Mouse (Mus musculus) thymus, adult 18-20 months (tissue): ENCODE measurements around the gene Ndufb5.
A peak's percentile ranks its signal among the peaks of the same experiment; 100 is the strongest.
"Not testable (repeated sequence)": the region's sequence is repeated elsewhere in the genome, so short reads cannot be mapped to it uniquely, and the experiment has no call there.

Experiments
- DNase-seq, 2 experiments: peaks; one replicate each; pipeline ENCODE4 v3.0.0; 2022; ENCODE audit warnings: mixed read lengths in 2 of 2

Ndufb5 gene

GRCm38 (mm10) chr3:32736244-32737171 lies at the start of gene Ndufb5:
Gene Ndufb5 (plus strand): TSS chr3:32736990.
- peak; percentile 96 to 97 for DNase-seq

DNA sequence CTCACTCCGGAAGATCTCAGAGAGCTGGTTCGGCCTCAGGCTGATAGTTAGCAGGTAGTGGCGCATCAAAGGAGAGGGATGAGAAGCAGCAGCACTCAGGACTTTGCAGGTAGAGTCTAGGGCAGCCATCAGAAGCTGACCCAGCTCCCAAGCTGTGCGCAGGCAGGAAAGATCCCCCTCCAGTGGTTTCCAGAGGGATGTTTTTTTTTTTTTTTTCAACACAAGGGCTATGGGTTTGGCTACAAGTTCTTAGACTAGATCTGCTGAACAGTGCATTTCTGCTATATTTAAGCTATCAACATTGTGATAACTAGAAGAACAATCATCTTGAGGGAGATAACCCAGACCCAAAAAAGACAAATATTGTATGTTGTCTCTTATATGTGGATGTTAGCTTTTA lies 49.6 kb upstream of the Ndufb5 start:
- no peak for DNase-seq

GRCm38 (mm10) chr3:32689567-32689999 lies 47.2 kb upstream of the Ndufb5 start:
- DNase-seq: no peak

DNA sequence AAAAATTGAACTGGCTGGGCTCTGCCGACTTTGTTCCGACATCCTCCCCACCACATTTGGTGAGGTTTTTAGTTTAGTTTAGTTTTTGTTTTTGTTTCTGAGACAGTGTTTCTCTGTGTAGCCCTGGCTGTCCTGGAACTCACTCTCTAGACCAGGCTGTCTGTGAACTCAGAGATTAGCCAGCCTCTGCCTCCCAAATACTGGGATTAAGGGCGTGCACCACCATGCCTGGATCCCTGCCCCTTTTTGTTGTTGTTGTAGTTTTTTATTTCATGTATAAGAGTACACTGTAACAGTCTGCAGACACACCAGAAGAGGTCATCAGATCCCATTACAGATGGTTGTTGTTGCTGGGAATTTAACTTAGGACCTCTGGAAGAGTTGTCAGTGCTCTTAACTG lies 46.8 kb upstream of the Ndufb5 start:
- no peak for DNase-seq

DNA sequence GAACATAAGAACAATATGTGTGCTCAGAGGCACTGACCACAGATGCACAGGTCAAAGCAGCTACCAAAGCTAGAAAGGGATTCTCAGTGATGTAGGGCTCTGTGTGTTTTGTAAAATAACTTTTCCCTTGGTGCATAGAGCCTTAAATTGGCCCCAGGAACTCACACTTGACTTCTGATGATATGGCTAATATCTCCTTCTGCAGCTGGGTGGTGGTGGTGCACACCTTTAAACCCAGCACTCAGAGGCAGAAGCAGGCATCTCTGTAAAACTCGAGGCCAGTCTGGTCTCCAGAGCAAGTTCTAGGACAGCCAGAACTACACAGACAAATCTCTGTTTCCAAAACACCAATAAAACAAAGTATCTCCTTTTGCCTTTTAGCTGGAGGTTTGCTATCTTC lies 45.9 kb upstream of the Ndufb5 start:
- no peak for DNase-seq

DNA sequence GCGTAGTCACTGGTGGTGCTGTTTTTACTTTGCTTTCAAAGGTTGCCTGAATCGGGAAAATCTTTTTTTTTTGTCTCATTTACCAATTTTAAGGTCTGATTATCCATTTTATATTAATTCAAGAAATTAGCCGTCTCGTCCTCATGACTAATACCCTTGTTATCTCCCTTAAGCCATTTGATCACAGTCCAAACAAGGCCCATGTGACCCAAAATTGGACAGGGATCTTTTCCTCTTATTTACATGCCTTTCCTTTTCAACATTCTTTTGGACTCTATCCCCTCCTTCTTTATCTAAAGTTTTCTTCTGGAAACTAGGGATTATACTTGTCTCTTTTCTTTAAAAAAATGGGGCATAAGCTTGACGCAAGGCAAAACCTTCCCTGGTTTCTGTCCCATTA lies 44.9 kb upstream of the Ndufb5 start:
- no peak for DNase-seq

DNA sequence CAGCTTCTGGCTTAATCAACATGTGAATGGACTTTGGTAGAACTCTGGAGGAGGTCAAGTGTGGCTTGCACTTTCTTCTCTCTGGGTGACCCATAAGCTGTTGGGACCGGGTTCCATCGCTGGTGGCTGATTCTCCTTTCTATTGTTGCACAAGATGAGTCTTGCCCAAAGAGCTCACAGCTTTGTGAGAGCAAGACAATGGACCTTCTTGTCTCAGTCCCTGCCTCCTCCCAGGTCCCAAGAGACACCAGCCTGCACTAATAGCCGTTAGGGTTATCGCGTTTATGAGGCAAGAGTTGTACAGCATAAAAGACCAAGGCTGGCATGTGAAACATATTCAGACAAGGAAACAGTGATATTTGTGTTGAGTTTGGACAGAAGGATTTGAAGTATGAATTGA lies 42.6 kb upstream of the Ndufb5 start:
- no peak for DNase-seq

DNA sequence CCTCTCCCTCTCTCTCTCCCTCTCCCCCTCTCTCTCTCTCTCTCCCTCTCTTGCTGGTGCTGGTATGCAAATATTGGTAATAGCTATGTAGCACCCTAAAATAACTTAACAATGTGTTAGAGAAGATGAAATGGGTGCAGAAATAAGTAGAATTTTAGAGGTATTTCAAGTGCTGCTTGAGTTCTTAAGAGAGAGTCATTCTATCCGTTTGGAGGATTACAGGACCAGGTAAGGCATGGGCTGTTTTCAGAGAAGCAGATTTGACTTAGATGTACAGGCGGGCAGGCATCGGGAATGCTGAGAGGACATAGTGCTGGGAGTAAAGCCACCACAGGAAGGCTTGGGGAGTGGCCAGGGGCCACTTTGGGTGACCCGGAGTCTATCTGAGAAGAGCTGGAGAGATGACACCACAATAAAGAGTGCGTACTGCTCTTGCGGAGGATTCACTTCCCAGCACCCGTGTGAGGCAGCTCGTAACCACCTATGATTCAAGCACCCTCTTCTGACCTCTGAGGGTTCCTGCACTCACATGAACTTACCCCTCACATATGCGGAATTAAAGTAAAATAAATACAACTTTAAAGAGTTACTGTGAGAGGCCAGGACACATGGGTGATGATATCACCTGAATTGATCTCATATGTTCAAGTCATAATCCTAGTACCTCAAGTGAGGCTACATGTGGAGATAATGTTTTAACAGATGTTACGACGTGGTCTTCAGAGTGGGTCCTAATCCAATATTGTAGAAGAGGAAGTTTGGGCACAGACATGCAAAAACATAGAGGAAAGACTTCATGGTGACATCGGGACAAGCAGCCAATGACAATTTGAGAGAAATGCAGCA lies 41.8 kb upstream of the Ndufb5 start:
- DNase-seq: no peak

DNA sequence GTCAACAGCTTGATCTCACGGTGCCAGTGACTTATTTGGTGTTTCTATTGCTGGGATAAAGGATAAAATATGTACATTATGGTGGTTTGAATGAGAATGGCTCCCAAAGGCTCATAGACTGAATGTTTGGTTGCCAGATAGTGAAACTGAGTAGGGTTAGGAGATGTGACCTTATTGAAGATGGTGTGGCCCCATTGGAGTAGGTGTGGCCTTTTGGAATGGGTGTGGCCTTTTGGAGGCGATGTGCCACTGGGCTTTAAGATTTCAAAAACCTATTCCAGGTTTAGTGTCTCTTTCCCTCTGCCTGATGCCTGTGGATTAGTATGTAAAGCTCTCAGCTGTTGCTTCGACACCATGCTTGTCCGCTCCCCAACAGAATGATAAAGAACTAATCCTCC lies 41.2 kb upstream of the Ndufb5 start:
- no peak for DNase-seq

GRCm38 (mm10) chr3:32698228-32698863 lies 38.4 kb upstream of the Ndufb5 start:
- DNase-seq: peak; percentile 64 to 68

DNA sequence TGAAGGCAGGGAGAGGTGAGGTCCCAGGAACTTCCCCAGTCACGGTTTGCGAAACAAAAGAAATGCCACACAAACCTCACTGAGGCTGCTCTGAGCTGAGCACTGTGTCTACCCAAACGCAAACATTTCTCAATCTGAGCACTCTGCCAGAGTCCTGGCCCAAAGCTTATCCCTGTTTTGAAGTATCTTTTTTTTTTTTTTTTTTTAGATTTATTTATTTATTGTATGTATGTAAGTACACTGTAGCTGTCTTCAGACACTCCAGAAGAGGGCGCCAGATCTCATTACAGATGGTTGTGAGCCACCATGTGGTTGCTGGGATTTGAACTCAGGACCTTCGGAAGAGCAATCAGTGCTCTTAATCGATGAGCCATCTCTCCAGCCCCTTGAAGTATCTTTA lies 32.8 kb upstream of the Ndufb5 start:
- DNase-seq: not testable (repeated sequence)

DNA sequence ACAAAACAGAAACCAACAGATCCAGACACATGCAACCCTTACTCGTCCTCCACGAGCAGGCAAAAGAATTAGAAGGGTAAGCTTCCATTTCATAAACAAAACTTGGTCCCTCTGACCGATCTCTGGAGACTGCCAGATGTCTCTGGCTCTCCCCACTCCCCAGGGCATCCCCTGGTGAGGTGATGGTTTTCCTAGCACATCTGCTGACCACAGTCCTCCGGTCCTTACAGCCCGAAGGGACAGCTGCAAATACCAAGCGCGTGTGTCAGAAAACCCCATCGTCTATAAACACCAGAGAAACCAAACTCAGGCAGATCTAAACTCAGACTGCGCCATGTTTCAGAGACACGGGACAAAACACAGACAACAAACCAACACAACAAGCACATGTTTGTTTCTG lies 32.2 kb upstream of the Ndufb5 start:
- DNase-seq: not testable (repeated sequence)

DNA sequence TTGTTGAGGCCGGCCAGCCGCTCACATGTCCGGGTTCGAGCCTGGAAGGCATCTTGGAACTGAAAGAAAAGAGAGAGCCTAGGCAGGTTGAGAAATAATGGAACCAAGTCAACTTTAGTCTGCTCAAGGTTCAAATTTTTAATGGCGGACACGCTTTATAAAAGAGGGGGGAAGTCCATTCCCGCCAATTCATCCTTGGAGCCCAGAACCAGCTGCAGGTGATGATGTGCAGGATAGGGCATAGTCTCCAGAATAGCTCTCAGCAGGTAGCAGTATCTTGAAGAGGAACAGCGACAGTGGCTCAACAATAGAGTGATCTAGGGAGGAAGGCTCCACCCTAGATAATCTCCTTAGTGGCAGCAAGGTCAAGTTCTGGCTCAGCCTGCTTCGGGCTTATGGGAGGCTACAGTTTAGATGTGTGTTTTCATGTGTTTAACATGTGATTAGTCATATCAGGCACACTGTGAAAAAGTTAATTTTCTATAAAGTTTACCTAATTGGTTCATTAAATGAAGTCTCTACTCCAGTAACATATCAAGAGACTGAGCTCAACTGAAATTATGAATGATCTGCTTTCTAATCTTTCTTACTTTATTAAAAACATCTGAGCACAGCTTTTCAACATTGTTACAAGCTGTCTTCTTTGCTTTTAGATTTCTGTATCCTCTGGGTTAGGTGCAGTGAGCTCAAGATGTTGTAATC lies 31.0 kb upstream of the Ndufb5 start, which contains the start of gene Actl6a:
Actl6a (plus strand) TSS at position 652 of the 702 bp plus-strand sequence.
- not testable (repeated sequence) for DNase-seq

- DNase-seq: no peak
Observed at GRCm38 (mm10) chr3:32708052-32708367, 28.8 kb upstream of the Ndufb5 start.

- DNase-seq: peak; percentile 96 to 97
Observed at GRCm38 (mm10) chr3:32708368-32709231, 28.2 kb upstream of the Ndufb5 start.

DNA sequence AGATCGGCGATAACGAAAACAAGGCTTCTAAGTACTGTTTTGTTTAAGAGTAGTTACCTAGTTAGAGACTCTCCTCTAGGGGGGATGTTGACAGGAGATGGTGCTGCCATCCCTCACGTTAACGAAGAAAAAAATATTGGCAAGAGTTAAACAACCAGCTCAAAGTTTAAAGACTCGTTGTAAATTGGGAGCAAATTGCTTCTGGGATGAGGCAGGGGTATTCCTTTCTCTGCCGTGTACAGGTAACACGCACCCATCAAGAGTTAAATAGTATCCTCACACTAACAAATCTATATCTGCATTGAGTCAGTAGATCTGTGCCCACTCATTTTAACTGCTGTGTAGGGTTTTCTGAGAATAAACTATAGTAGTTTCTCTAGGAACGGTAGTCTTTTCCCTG lies 27.4 kb upstream of the Ndufb5 start:
- DNase-seq: no peak

DNA sequence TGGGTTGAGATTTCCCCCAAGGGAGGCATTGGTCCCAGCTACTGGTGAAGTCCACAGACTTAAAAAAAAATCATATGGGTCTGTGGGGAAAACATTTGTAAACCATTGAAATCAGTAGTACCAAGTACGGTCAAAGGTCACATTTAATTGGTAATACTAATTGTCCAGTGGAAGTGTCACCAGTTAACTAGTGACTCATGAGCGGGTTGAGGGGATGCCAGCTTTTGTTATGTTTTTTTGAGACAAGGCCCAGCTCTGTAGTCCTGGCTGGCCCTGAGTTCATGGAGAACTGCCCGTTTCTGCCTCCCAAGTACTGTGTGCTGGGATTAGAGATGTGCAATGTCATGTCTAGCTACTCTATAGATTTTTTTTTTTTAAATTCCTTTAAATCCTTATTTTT lies 23.1 kb upstream of the Ndufb5 start:
- no peak for DNase-seq

- DNase-seq: not testable (repeated sequence)
Observed at GRCm38 (mm10) chr3:32717403-32717802, 19.4 kb upstream of the Ndufb5 start.

DNA sequence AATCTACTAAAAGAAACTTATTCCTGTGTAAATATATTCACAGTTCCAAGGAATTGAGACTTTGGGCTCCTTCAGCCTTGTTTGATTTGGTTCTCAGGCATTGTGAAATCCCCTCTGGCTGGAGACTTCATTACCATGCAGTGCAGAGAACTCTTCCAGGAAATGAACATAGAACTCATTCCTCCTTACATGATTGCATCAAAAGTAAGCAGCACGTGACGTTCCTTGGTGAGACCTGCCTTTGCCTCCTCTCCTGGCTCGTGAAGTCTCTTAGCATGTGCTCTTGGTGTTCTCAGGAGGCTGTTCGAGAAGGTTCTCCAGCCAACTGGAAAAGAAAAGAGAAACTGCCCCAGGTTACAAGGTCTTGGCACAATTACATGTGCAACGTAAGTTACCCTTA lies 18.5 kb upstream of the Ndufb5 start:
- no peak for DNase-seq

DNA sequence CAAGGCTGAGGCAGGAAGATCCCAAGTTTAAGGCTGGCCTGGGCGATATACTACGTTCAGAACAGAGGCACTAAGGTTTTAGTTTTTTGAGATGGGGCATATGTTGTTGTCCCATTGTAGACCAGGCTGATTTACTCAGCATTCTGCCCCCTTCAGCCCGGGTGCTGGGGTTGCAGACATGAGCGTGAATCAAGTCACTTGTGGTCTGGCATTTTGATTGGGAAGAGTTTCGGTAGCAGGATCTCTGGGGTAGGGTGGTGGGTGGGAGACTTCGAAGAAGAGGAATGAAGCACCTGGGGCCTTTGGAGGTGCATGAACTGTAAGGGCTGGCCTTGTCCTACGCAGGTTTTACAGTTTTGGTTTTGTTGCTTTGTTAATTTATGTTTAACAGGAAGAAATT lies 12.6 kb upstream of the Ndufb5 start:
- no peak for DNase-seq

- DNase-seq: no peak
Observed at GRCm38 (mm10) chr3:32725951-32726350, 10.8 kb upstream of the Ndufb5 start.

GRCm38 (mm10) chr3:32727861-32728260 lies 8.9 kb upstream of the Ndufb5 start:
- DNase-seq: no peak
